Mouse (Mus musculus): ENCODE measurements around the gene Mlh3. TPM values are rescaled to one million over a fixed set of nuclear protein-coding genes. Genes with fewer than 3 reads are reported as not detected.
A peak's percentile ranks its signal among the peaks of the same experiment; 100 is the strongest.

Mlh3 gene
- polyA plus RNA-seq (2012; ENCODE audit: insufficient read depth, insufficient read length, low replicate concordance, missing spikeins): not detected in 2 replicates

DNA sequence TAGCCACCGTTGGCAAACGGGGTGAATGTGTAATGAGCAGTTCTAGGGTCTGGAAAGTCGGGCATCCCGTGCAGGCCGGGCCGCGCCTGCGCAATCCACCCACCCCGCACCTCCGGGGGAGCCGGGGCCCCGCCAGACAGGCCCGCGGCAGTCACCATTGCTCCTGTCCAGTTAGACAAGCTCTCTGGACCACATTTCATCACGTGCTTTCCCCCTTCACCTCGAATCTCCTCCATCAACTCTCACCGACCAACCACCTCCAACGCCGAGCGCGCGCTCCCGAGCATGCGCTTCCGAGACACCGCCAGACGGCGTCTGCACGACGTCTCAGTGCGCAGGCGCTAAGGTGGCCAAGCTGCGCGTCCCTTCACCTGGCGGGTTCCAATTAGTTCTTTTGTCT, at the start of gene Mlh3:
TSS of gene Mlh3 (minus strand) at position 281 of the 400 bp plus-strand sequence.
- TF ChIP-seq CTCF (IDR thresholded peaks at IDR 0.05; ENCODE audit: insufficient read depth, low read depth, low read length) (0 out of 2 replicates have a peak, but pooled peaks have one; percentile 36), POLR2A (IDR thresholded peaks at IDR 0.05; ENCODE audit: insufficient read depth, low read depth, low read length) (peak; percentile 90)
- under 1% methylated on average over 35 of the region's 35 CpGs for WGBS
- H3K4me3 ChIP-seq (ENCODE audit: insufficient read depth, low read depth, low read length): peak within 1 kb of the TSS; percentile 97
- H3K27ac ChIP-seq (ENCODE audit: insufficient read depth, low read depth, low read length): peak within 1 kb of the TSS; percentile 92
- H3K4me1 ChIP-seq (ENCODE audit: control insufficient read depth, insufficient read depth, low read length): no peaks in the 10 kb centered on the region

DNA sequence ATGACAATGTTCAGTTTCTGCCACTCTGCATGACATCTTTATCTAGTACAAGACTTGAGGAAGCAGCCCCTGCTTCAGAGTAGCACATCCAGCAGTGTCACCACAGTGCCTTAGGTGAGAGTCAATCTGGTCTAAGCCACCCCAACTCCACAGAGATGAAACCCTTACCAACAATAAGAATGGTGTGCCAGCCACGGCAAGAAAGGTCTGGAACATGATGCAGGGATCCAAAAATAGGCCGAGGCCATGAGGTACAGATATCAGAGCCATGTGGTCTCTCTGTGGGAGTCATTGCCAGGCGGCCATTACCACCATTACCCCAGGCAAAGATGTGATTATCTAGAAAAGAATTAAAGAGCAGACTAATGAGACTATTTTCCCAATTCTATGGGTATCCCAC, 38.3 kb upstream of the Mlh3 start:
- Histone ChIP-seq H3K27ac (ENCODE audit: insufficient read depth, low read depth, low read length) (no peak overlapping the region), H3K4me3 (ENCODE audit: insufficient read depth, low read depth, low read length) (no peak overlapping the region), H3K4me1 (ENCODE audit: control insufficient read depth, insufficient read depth, low read length) (peaks cover 4% of the 10 kb centered on the region)
- no peak for TF ChIP-seq POLR2A (IDR thresholded peaks at IDR 0.05; ENCODE audit: insufficient read depth, low read depth, low read length)
- TF ChIP-seq CTCF (IDR thresholded peaks at IDR 0.05; ENCODE audit: insufficient read depth, low read depth, low read length): no peak
- WGBS: 17% methylated on average over 3 of the region's 3 CpGs

DNA sequence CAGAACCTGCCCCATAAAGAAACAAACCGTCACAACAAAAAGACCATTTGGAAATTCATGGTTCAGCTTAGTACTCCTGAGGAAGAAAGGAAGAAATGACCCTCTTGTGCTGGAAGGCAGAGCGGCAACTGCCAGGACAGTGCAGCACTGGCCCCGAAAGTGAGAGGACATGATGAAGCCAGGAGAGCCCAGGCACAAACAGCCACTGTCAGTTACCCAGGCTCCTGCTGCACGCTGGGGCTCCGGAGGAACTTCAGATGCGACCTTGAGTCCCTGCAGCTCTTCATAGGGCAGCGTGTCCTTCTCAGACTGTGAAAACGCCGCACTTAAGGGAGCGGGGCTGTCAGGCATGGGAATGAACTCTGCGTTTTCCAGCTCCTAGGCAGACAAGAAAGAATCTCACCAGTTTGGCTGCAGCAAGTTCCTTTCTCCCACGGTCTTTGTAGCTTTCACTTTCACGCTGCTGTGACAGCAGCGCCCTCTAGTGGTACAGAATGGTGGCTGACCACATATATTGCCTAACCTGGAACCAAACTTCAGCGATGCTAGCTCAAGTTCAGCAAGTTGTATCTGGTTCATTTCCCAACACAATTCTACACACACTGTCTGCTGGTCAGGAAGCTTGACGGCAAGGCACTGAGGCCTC, 35.0 kb upstream of the Mlh3 start:
- Histone ChIP-seq H3K4me3 (ENCODE audit: insufficient read depth, low read depth, low read length) (peak overlapping the region; percentile 21; the same call in 1 of the 2 replicates), H3K4me1 (ENCODE audit: control insufficient read depth, insufficient read depth, low read length) (peaks cover 4% of the 10 kb centered on the region), H3K27ac (ENCODE audit: insufficient read depth, low read depth, low read length) (peak overlapping the region; percentile 43)
- TF ChIP-seq CTCF (IDR thresholded peaks at IDR 0.05; ENCODE audit: insufficient read depth, low read depth, low read length) (peak; percentile 63), POLR2A (IDR thresholded peaks at IDR 0.05; ENCODE audit: insufficient read depth, low read depth, low read length) (no peak)
- WGBS: 28% methylated on average over 16 of the region's 16 CpGs

DNA sequence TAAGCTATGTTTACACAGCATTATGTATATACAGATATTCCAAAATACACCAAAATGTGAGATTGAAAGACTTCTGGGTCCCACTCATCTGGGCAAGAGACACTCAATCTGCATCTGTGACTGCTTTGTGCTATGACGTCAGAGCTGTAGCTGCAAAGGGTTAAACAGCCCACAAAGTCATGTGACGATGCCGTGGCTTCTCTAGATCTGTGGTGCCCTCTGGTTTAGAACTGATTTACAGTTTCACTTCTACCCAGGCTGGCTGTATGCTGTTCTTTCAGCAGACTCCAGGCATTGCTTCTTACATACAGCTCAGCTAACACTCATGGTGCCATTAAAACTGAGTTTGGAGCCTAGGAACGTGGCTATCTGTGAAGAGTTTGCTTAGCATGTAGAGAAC, 34.3 kb upstream of the Mlh3 start:
- H3K4me3 ChIP-seq (ENCODE audit: insufficient read depth, low read depth, low read length): no peak overlapping the region
- WGBS: 50% methylated on average over 4 of the region's 4 CpGs
- TF ChIP-seq CTCF (IDR thresholded peaks at IDR 0.05; ENCODE audit: insufficient read depth, low read depth, low read length) (no peak), POLR2A (IDR thresholded peaks at IDR 0.05; ENCODE audit: insufficient read depth, low read depth, low read length) (no peak)
- peaks cover 4% of the 10 kb centered on the region for H3K4me1 ChIP-seq (ENCODE audit: control insufficient read depth, insufficient read depth, low read length)
- peak overlapping the region; percentile 43; the same call in 1 of the 2 replicates for H3K27ac ChIP-seq (ENCODE audit: insufficient read depth, low read depth, low read length)

DNA sequence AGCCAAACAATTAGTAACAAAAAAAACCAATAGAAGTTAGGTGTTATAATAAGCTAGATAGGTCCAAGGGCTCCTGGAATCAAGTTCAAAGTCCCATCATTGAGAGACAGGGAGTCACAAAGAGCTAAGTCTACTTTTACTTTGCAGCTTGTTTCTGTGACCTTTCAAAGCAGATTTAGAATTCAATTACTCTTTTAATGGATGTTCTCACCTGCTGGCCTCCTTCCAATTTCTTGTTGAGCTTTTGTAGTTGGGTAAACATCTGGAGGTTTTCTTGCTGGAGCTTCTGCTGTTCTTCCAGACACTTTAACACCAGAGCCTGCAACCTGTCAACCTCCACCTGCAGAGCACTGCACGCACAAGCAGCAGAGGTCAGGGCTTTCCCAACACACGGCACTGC, 32.9 kb upstream of the Mlh3 start:
- 81% methylated on average over 2 of the region's 2 CpGs for WGBS
- H3K4me3 ChIP-seq (ENCODE audit: insufficient read depth, low read depth, low read length): no peak overlapping the region
- H3K27ac ChIP-seq (ENCODE audit: insufficient read depth, low read depth, low read length): no peak overlapping the region
- TF ChIP-seq POLR2A (IDR thresholded peaks at IDR 0.05; ENCODE audit: insufficient read depth, low read depth, low read length) (no peak), CTCF (IDR thresholded peaks at IDR 0.05; ENCODE audit: insufficient read depth, low read depth, low read length) (no peak)
- peaks cover 4% of the 10 kb centered on the region for H3K4me1 ChIP-seq (ENCODE audit: control insufficient read depth, insufficient read depth, low read length)

DNA sequence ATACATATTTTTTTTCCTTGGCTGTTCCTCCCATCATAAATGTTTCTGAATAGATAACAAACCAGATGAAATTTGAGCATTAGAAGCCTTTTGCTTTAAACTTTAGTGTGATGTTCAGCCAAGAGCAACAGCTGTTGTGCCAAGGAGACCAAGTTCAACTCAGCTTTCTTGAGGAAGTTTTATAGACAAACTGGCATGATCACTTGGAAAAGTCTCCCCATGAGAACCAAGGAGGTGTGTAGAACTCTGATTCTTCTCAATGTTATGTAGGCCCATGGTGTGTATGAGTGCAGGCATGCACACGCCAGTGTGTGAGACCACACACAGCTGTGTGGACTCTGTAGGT, 28.4 kb upstream of the Mlh3 start:
- 91% methylated on average over 1 of the region's 1 CpGs for WGBS
- Histone ChIP-seq H3K27ac (ENCODE audit: insufficient read depth, low read depth, low read length) (no peak overlapping the region), H3K4me3 (ENCODE audit: insufficient read depth, low read depth, low read length) (no peak overlapping the region), H3K4me1 (ENCODE audit: control insufficient read depth, insufficient read depth, low read length) (no peaks in the 10 kb centered on the region)
- TF ChIP-seq POLR2A (IDR thresholded peaks at IDR 0.05; ENCODE audit: insufficient read depth, low read depth, low read length) (no peak), CTCF (IDR thresholded peaks at IDR 0.05; ENCODE audit: insufficient read depth, low read depth, low read length) (no peak)

DNA sequence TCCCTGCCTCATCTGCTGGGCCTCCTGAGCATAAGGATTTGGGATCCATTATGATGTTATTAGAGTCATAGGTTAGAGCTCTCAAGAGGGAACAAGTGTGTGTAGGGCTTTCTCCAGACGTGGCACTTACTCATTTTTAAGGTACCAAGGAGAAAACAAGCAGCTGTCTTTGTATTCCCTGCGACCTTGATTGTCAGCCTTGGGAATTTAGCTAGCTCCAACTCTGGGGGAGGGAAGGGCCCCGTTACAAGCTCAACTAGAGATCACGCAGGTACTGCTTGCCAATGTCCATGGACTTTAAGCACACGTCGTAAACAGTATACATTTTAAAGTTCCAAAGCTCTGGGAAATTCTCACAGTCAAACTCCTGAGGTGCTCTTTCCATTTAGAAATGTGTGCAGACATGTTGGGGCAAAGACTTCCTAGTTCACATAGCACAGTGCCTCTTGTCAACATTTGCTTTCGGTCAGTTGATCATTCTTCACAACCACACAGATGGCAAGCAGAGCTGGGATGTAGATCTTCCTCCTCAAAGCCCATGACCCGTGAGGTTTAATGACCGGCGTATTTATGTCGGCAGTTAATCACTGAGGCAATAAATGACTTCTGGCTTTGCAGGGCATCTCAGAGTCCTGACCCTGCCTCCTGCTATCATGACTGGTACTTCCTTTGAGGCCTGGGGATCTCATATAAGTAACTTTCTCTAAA, 27.9 kb upstream of the Mlh3 start:
- WGBS: 85% methylated on average over 11 of the region's 11 CpGs
- H3K27ac ChIP-seq (ENCODE audit: insufficient read depth, low read depth, low read length): no peak overlapping the region
- no peak overlapping the region for H3K4me3 ChIP-seq (ENCODE audit: insufficient read depth, low read depth, low read length)
- no peaks in the 10 kb centered on the region for H3K4me1 ChIP-seq (ENCODE audit: control insufficient read depth, insufficient read depth, low read length)
- no peak for TF ChIP-seq CTCF (IDR thresholded peaks at IDR 0.05; ENCODE audit: insufficient read depth, low read depth, low read length)
- no peak for TF ChIP-seq POLR2A (IDR thresholded peaks at IDR 0.05; ENCODE audit: insufficient read depth, low read depth, low read length)

DNA sequence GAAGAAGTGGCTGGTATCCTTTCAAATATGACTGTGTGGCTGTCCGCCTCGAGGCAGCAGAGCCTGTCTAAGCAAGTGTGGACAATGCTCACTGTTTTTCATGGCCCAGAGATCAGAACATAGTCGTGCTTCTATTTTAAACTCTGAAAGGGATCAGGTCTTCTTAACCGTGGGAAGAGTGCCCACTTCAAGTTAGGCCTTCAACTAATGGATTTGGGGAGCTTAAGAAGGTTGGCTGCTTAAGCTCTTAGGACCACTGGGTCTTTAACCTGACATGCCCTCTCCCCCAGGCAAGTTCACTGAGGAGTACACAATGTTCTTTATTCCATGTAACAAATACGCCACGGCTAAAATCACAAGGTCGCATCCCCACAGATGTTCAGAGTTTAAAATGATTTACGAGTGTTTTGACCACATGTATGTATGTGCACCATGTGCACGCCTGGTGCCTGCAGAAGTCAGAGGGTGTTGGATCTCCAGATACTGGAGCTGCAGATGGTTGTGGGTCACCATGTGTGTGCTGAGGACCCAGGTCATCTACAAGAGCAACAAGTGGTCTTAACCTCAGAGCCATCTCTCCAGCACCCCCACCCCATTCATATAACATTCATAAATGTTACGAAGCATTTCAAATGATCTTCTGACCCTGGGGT, 27.1 kb upstream of the Mlh3 start:
- Histone ChIP-seq H3K4me3 (ENCODE audit: insufficient read depth, low read depth, low read length) (no peak overlapping the region), H3K27ac (ENCODE audit: insufficient read depth, low read depth, low read length) (no peak overlapping the region), H3K4me1 (ENCODE audit: control insufficient read depth, insufficient read depth, low read length) (no peaks in the 10 kb centered on the region)
- WGBS: 67% methylated on average over 10 of the region's 10 CpGs
- no peak for TF ChIP-seq CTCF (IDR thresholded peaks at IDR 0.05; ENCODE audit: insufficient read depth, low read depth, low read length)

DNA sequence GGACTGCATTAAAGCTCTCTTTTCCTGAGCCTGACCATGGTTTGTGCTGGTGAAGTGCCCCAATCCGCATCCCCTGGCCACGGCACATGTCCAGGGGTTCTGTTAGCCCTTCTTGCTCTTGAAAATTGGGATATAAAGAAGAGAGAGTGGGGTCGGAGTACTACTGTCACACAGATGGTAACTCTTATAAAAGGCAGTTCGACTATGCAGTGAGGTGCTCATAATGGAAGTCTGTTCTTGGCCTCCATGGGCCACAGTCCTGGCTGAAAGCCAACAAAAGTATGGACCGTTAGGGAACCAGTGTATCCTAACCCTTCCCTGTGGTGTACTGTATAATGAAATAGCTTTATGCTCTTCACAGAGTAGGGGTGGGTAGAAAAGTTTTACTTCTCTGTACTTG, 26.5 kb upstream of the Mlh3 start:
- TF ChIP-seq POLR2A (IDR thresholded peaks at IDR 0.05; ENCODE audit: insufficient read depth, low read depth, low read length) (no peak), CTCF (IDR thresholded peaks at IDR 0.05; ENCODE audit: insufficient read depth, low read depth, low read length) (no peak)
- H3K27ac ChIP-seq (ENCODE audit: insufficient read depth, low read depth, low read length): no peak overlapping the region
- no peak overlapping the region for H3K4me3 ChIP-seq (ENCODE audit: insufficient read depth, low read depth, low read length)
- 57% methylated on average over 5 of the region's 5 CpGs for WGBS
- H3K4me1 ChIP-seq (ENCODE audit: control insufficient read depth, insufficient read depth, low read length): no peaks in the 10 kb centered on the region

All from olfactory bulb, adult 2 months (tissue).